Mouse (Mus musculus) embryonic facial prominence, embryonic 11.5 days (tissue): ENCODE data around the gene Hist1h2bj. TPM values are rescaled to one million over a fixed set of nuclear protein-coding genes. Genes with fewer than 3 reads are reported as not detected.
A peak's percentile ranks its signal among the peaks of the same experiment; 100 is the strongest.
"Not testable (repeated sequence)": the region's sequence is repeated elsewhere in the genome, so short reads cannot be mapped to it uniquely, and the experiment has no call there.

Source experiments
- ATAC-seq: fragments of 200-750 bp; cut with Nextera tagmentation; replicated peaks from 2 replicates; pipeline ENCODE4 v1.8.0; 2017; ENCODE audit warnings: low read depth; ENCODE audit not compliant: insufficient number of reproducible peaks, low FRiP score, low TSS enrichment
- DNase-seq: peaks from one replicate; pipeline ENCODE4 v3.0.0-alpha.2; 2015; ENCODE audit warnings: low spot score
- H3K27ac ChIP-seq: fragments of 300-500 bp; sonication (generic); replicated peaks from 2 replicates; pipeline ENCODE4 v1.5.1; 2014; ENCODE audit warnings: mild to moderate bottlenecking, low read depth, low read length, control low read depth
- H3K27me3 ChIP-seq: fragments of 300-500 bp; sonication (generic); 2 replicates; pipeline ENCODE4 v1.6.1; 2014; ENCODE audit warnings: mild to moderate bottlenecking, low read length, moderate library complexity, mixed read lengths; ENCODE audit not compliant: control insufficient read depth, insufficient read depth
- H3K36me3 ChIP-seq: fragments of 300-500 bp; sonication (generic); replicated peaks from 2 replicates; pipeline ENCODE4 v1.6.1; 2014; ENCODE audit warnings: low read depth, mild to moderate bottlenecking, low read length, moderate library complexity, mixed read lengths; ENCODE audit not compliant: control insufficient read depth, insufficient read depth
- H3K4me1 ChIP-seq: fragments of 300-500 bp; sonication (generic); 2 replicates; pipeline ENCODE4 v1.6.1; 2014; ENCODE audit warnings: low read length, mixed read lengths; ENCODE audit not compliant: control insufficient read depth, insufficient read depth
- H3K4me2 ChIP-seq: fragments of 300-500 bp; sonication (generic); 2 replicates; pipeline ENCODE4 v1.6.1; 2014; ENCODE audit warnings: low read depth, mild to moderate bottlenecking, control low read depth, low read length, moderate library complexity
- H3K4me3 ChIP-seq: fragments of 300-500 bp; sonication (generic); 2 replicates; pipeline ENCODE4 v1.5.1; 2014; ENCODE audit warnings: low read depth, low read length, control low read depth
- H3K9ac ChIP-seq: fragments of 300-500 bp; sonication (generic); replicated peaks from 2 replicates; pipeline ENCODE4 v1.6.1; 2014; ENCODE audit warnings: mild to moderate bottlenecking, control low read depth, low read length
- H3K9me3 ChIP-seq: fragments of 300-500 bp; sonication (generic); replicated peaks from 2 replicates; pipeline ENCODE4 v1.6.1; 2016; ENCODE audit warnings: mild to moderate bottlenecking, low read length, inconsistent platforms, mixed read lengths; ENCODE audit not compliant: control insufficient read depth
- WGBS: fragments of 180-500 bp; shearing (Covaris S2); extraction: QIAGEN DNeasy Blood & Tissue Kit; methylation state at CpG from one replicate; pipeline ENCODE4 v1.1.7; 2014; 5-methylcytosine and 5-hydroxymethylcytosine counted together
- polyA plus RNA-seq: library from polyadenylated mRNA; unstranded; fragments of >200 nt; fragmentation: Nextera tagmentation; extraction: Ambion mirVana; gene quantifications from 2 replicates; pipeline ENCODE4 v1.2.1, GENCODE M21; 2014

Hist1h2bj gene
- polyA plus RNA-seq, 1 experiment from 2014 or later, result 16.0 TPM

- no peak for DNase-seq
- Histone ChIP-seq H3K9me3 (no peaks in the 10 kb centered on the region), H3K4me2 (peak overlapping the region; percentile 72), H3K27ac (peak overlapping the region; percentile 89; the same call in 1 of the 2 replicates), H3K4me3 (peak overlapping the region; percentile 46), H3K4me1 (no peaks in the 10 kb centered on the region), H3K36me3 (no peaks in the 10 kb centered on the region), H3K9ac (peak overlapping the region; percentile 77), H3K27me3 (no peaks in the 10 kb centered on the region)
- 52% methylated on average over 5 of the region's 5 CpGs for WGBS
- no peak for ATAC-seq
Observed at GRCm38 (mm10) chr13:22033741-22034442, 9.1 kb upstream of the Hist1h2bj start.

- peak overlapping the region; percentile 72 for H3K4me2 ChIP-seq
- peak overlapping the region; percentile 89 for H3K27ac ChIP-seq
- H3K36me3 ChIP-seq, result no peaks in the 10 kb centered on the region
- H3K9ac ChIP-seq, result peak overlapping the region; percentile 77
- DNase-seq, result no peak
- no peak for ATAC-seq
- no peaks in the 10 kb centered on the region for H3K4me1 ChIP-seq
- WGBS, result 0% methylated on average over 12 of the region's 14 CpGs
- H3K27me3 ChIP-seq, result no peaks in the 10 kb centered on the region
- H3K4me3 ChIP-seq, result peak overlapping the region; percentile 46
- no peaks in the 10 kb centered on the region for H3K9me3 ChIP-seq
Observed at GRCm38 (mm10) chr13:22034443-22035266, 8.4 kb upstream of the Hist1h2bj start.

- H3K4me1 ChIP-seq, H3K27me3 ChIP-seq, H3K36me3 ChIP-seq, H3K9me3 ChIP-seq: not testable (repeated sequence)
- peak within 1 kb of the TSS; percentile 89 for H3K27ac ChIP-seq
- ATAC-seq (peak; percentile 98), DNase-seq (peak; percentile 97)
- peak within 1 kb of the TSS; percentile 72 for H3K4me2 ChIP-seq
- H3K4me3 ChIP-seq, result peak within 1 kb of the TSS; percentile 46
- WGBS, result 0% methylated on average over 22 of the region's 69 CpGs
- peak within 1 kb of the TSS; percentile 77 for H3K9ac ChIP-seq
Observed at GRCm38 (mm10) chr13:22035267-22036148, 7.5 kb upstream of the Hist1h2bj start, which contains the start of the genes Hist1h2ah and Hist1h2bk. Hist1h2ah (minus strand) TSS chr13:22035568. Hist1h2bk (plus strand) TSS chr13:22035870.

GRCm38 (mm10) chr13:22036149-22036956, 6.7 kb upstream of the Hist1h2bj start:
- no peaks in the 10 kb centered on the region for H3K4me1 ChIP-seq
- no peaks in the 10 kb centered on the region for H3K27me3 ChIP-seq
- 3% methylated on average over 19 of the region's 23 CpGs for WGBS
- peak overlapping the region; percentile 46 for H3K4me2 ChIP-seq
- peak overlapping the region; percentile 75 for H3K27ac ChIP-seq
- H3K9me3 ChIP-seq, result no peaks in the 10 kb centered on the region
- ATAC-seq, result peak; percentile 0; the same call in 1 of the 2 replicates
- peak overlapping the region; percentile 34 for H3K4me3 ChIP-seq
- DNase-seq, result peak; percentile 69
- H3K9ac ChIP-seq, result peak overlapping the region; percentile 50
- H3K36me3 ChIP-seq, result no peaks in the 10 kb centered on the region

- H3K4me2 ChIP-seq, result peak overlapping the region; percentile 46
- no peak for DNase-seq
- 66% methylated on average over 3 of the region's 3 CpGs for WGBS
- peak overlapping the region; percentile 50 for H3K9ac ChIP-seq
- H3K27ac ChIP-seq, result peak overlapping the region; percentile 75
- H3K9me3 ChIP-seq, result no peaks in the 10 kb centered on the region
- no peaks in the 10 kb centered on the region for H3K4me1 ChIP-seq
- no peaks in the 10 kb centered on the region for H3K36me3 ChIP-seq
- no peak overlapping the region for H3K4me3 ChIP-seq
- H3K27me3 ChIP-seq, result no peaks in the 10 kb centered on the region
- no peak for ATAC-seq
Observed at GRCm38 (mm10) chr13:22036986-22037385, 6.0 kb upstream of the Hist1h2bj start.

GRCm38 (mm10) chr13:22037415-22037814, 5.6 kb upstream of the Hist1h2bj start:
- DNase-seq, result no peak
- Histone ChIP-seq H3K4me3 (no peak overlapping the region), H3K4me1 (no peaks in the 10 kb centered on the region), H3K36me3 (no peaks in the 10 kb centered on the region), H3K9me3 (no peaks in the 10 kb centered on the region), H3K27ac (0 out of 2 replicates have a peak overlapping the region, but pooled peaks have one; percentile 22), H3K27me3 (no peaks in the 10 kb centered on the region), H3K4me2 (no peak overlapping the region), H3K9ac (no peak overlapping the region)
- ATAC-seq, result no peak
- WGBS, result 62% methylated on average over 2 of the region's 2 CpGs

- Histone ChIP-seq H3K4me2 (no peak overlapping the region; the same call in 1 of the 2 replicates), H3K4me3 (no peak overlapping the region), H3K4me1 (no peaks in the 10 kb centered on the region), H3K27me3 (no peaks in the 10 kb centered on the region), H3K36me3 (no peaks in the 10 kb centered on the region), H3K27ac (no peak overlapping the region), H3K9ac (no peak overlapping the region), H3K9me3 (no peaks in the 10 kb centered on the region)
- ATAC-seq, result no peak
- no peak for DNase-seq
- 59% methylated on average over 5 of the region's 5 CpGs for WGBS
Observed at GRCm38 (mm10) chr13:22039364-22039763, 3.6 kb upstream of the Hist1h2bj start.
